Mouse (Mus musculus) intestine, postnatal 0 days (tissue): ENCODE results near the gene Gm5426. TPM values are rescaled to one million over a fixed set of nuclear protein-coding genes. Genes with fewer than 3 reads are reported as not detected.

Source experiments
- ATAC-seq: fragments of 200-750 bp; cut with Nextera tagmentation; 2 replicates; pipeline ENCODE4 v1.8.0; 2017; ENCODE audit warnings: mild to moderate bottlenecking, moderate TSS enrichment, moderate library complexity
- H3K27ac ChIP-seq: fragments of 300-500 bp; sonication (generic); 2 replicates; pipeline ENCODE4 v1.5.1; 2014; ENCODE audit warnings: mild to moderate bottlenecking, low read depth, low read length, moderate library complexity
- H3K27me3 ChIP-seq: fragments of 300-500 bp; sonication (generic); replicated peaks from 2 replicates; pipeline ENCODE4 v1.6.1; 2014; ENCODE audit warnings: low read length, mixed read lengths; ENCODE audit not compliant: control insufficient read depth, insufficient read depth
- H3K36me3 ChIP-seq: fragments of 300-500 bp; sonication (generic); 2 replicates; pipeline ENCODE4 v1.6.1; 2014; ENCODE audit warnings: mild to moderate bottlenecking, moderate library complexity; ENCODE audit not compliant: control insufficient read depth, insufficient read depth
- H3K4me1 ChIP-seq: fragments of 300-500 bp; sonication (generic); replicated peaks from 2 replicates; pipeline ENCODE4 v1.6.1; 2014; ENCODE audit warnings: antibody characterized with exemption, low read length, mixed read lengths; ENCODE audit not compliant: control insufficient read depth, insufficient read depth
- H3K4me2 ChIP-seq: fragments of 300-500 bp; sonication (generic); replicated peaks from 2 replicates; pipeline ENCODE4 v1.6.1; 2014; ENCODE audit warnings: low read depth, mild to moderate bottlenecking, moderate library complexity
- H3K4me3 ChIP-seq: fragments of 300-500 bp; sonication (generic); 2 replicates; pipeline ENCODE4 v1.5.1; 2014; ENCODE audit warnings: low read depth, low read length
- H3K9ac ChIP-seq: fragments of 300-500 bp; sonication (generic); 2 replicates; pipeline ENCODE4 v1.6.1; 2014; ENCODE audit warnings: mild to moderate bottlenecking, low read depth, low read length
- H3K9me3 ChIP-seq: fragments of 300-500 bp; sonication (generic); 2 replicates; pipeline ENCODE4 v1.6.1; 2016; ENCODE audit warnings: mixed run types; ENCODE audit not compliant: control insufficient read depth
- CTCF ChIP-seq: sonication (generic); IDR thresholded peaks from 2 replicates; pipeline ENCODE4 v1.5.1; 2016; ENCODE audit warnings: low read depth, mild to moderate bottlenecking, control low read depth, antibody characterized with exemption, moderate library complexity
- WGBS: fragments of 180-500 bp; shearing (Covaris S2); extraction: QIAGEN DNeasy Blood & Tissue Kit; methylation state at CpG from one replicate; pipeline ENCODE4 v1.1.7; 2014; 5-methylcytosine and 5-hydroxymethylcytosine counted together
- polyA plus RNA-seq: library from polyadenylated mRNA; unstranded; fragments of >200 nt; fragmentation: Nextera tagmentation; extraction: Ambion mirVana; gene quantifications from 2 replicates; pipeline ENCODE4 v1.2.1, GENCODE M21; 2015

The Gm5426 gene
- polyA plus RNA-seq, 1 experiment from 2014 or later: not detected

DNA sequence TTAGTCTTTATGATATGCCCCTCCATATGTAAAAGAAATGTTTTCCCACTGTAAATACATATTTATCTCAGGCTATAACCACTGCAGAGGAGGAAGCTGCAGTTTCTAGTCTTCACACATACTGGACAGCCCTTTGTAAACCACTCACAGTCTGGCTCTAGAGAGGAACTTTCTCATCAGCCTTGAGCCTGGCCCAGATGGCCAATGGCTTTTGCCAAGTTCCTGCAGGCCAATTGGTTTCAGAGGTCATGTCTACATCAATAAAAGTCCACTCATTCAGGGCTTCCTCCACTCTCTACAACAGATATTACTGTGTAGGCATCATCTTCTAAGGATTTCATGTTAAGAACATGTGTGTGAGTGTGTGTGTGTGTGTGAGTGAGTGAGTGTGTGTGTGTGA is 35.1 kb downstream of the Gm5426 start:
- no peak overlapping the region for H3K4me3 ChIP-seq
- TF ChIP-seq CTCF: no peak
- H3K4me2 ChIP-seq: no peak overlapping the region
- H3K36me3 ChIP-seq: no peaks in the 10 kb centered on the region
- no peaks in the 10 kb centered on the region for H3K27me3 ChIP-seq
- no peak overlapping the region for H3K27ac ChIP-seq
- H3K9ac ChIP-seq: no peak overlapping the region
- ATAC-seq: no peak
- H3K4me1 ChIP-seq: no peaks in the 10 kb centered on the region
- no peaks in the 10 kb centered on the region for H3K9me3 ChIP-seq

DNA sequence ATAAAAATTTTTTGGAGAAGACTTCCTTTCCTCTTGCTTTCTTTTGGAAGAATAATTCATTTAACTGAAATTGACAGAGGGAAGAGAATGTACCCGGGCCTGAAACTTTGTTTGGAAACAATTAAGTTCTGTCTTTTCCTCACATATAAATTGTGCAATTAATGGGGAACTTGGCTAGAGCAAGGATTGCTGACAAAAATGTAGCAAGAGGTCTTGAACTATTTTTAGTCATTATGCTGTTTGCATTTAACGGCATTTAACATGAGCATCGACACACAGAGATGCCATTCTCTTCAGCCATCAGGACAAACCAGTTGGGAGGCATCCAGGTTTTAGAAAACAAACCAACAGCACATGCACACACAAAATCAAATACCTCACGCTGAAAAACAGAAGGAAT is 36.6 kb downstream of the Gm5426 start:
- Histone ChIP-seq H3K9me3 (no peaks in the 10 kb centered on the region), H3K4me1 (no peaks in the 10 kb centered on the region), H3K27ac (no peak overlapping the region), H3K27me3 (no peaks in the 10 kb centered on the region), H3K9ac (no peak overlapping the region), H3K4me2 (no peak overlapping the region), H3K4me3 (no peak overlapping the region), H3K36me3 (no peaks in the 10 kb centered on the region)
- ATAC-seq: no peak
- no peak for TF ChIP-seq CTCF
- 60% methylated on average over 4 of the region's 4 CpGs for WGBS

DNA sequence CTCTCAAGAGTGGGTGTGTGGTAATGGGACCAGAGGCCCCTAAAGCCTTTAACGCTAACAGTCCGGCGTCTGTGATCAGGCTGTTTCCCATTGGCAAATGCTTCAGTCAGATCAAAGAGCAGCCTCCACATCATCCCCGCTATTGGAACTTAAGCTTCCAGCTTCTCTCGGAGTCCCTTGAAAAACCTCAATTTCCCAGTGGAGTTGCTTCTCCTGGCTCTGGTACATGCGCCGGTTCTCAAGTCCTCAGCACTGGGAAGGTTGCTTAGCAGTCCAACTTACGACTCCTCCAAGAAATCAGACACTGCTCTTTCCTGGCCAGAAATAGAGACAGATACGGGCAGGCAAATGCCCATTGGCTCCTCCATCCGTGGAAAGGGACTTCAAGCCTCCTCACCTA is 37.4 kb downstream of the Gm5426 start:
- no peak for ATAC-seq
- TF ChIP-seq CTCF: no peak
- 80% methylated on average over 10 of the region's 10 CpGs for WGBS
- Histone ChIP-seq H3K27ac (no peak overlapping the region), H3K36me3 (no peaks in the 10 kb centered on the region), H3K4me3 (no peak overlapping the region), H3K4me2 (no peak overlapping the region), H3K4me1 (no peaks in the 10 kb centered on the region), H3K9ac (no peak overlapping the region), H3K27me3 (no peaks in the 10 kb centered on the region), H3K9me3 (no peaks in the 10 kb centered on the region)

DNA sequence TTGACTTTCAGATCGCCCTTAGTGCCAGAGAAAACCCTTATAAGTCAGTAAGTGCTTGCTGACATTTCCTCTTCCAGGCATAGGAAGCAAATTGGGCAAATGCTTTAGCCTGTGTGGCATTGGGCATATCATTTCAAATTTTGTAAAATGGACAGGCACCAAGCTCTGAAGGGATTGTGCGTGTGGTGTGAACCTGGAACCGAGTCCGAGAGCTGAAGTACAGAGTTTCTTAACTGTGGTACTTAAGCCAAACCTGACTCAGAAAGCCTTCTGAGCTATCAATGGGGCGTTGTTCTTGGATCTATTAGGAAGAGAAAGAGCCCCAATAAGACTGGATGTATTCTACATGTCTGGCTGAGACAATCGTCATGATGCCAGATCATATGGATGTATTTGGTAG is 40.5 kb downstream of the Gm5426 start:
- Histone ChIP-seq H3K9me3 (no peaks in the 10 kb centered on the region), H3K4me1 (0 out of 2 replicates have a peak, but pooled peaks cover 3% of the 10 kb centered on the region), H3K27ac (no peak overlapping the region), H3K27me3 (no peaks in the 10 kb centered on the region), H3K4me2 (no peak overlapping the region), H3K9ac (no peak overlapping the region), H3K4me3 (no peak overlapping the region), H3K36me3 (no peaks in the 10 kb centered on the region)
- 94% methylated on average over 6 of the region's 6 CpGs for WGBS
- TF ChIP-seq CTCF: no peak
- ATAC-seq: no peak

DNA sequence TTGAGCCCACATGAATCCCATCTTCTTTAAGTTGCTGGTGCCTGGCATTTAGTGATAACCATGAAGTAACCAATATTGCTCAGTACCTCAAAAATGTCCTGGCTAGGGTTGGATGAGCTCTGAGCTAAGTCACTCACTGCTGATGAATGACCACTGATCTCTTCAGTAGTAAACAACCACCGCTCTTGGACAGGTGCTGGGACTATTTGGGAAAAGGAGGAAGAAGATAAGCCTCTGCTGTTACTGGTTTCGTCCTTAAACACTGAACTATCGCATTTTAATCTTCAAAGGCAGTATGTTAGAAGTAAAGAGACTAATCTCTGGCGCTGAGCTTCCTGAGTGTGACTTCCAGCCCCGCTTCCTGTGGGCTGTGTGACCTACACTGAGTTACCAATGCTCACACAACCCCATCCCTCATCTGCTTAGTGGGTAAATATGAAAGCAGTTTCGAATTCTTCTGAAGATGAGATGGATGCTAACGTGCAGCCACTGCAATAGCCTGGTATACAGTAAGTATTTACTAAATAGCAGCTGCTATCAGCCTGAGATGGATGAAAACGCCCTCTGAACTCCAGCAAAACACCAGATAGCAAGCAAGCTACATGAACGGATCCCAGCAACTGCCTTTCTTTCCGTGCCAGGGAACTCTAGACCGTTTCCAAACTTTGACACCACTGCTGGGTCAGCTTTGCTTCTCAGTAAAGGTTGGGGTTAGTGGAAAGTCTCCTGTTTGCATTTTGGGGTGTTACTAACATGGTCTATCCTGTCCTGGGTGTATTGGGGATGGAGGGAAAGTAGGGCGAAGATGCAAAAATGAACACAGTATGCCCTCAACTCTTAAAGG is 44.4 kb downstream of the Gm5426 start:
- no peaks in the 10 kb centered on the region for H3K27me3 ChIP-seq
- 73% methylated on average over 12 of the region's 12 CpGs for WGBS
- peak overlapping the region; percentile 47; the same call in 1 of the 2 replicates for H3K27ac ChIP-seq
- no peak overlapping the region for H3K9ac ChIP-seq
- no peak overlapping the region for H3K4me3 ChIP-seq
- no peak overlapping the region for H3K4me2 ChIP-seq
- H3K36me3 ChIP-seq: no peaks in the 10 kb centered on the region
- ATAC-seq: no peak
- H3K9me3 ChIP-seq: no peaks in the 10 kb centered on the region
- TF ChIP-seq CTCF: no peak
- 0 out of 2 replicates have a peak, but pooled peaks cover 3% of the 10 kb centered on the region for H3K4me1 ChIP-seq

DNA sequence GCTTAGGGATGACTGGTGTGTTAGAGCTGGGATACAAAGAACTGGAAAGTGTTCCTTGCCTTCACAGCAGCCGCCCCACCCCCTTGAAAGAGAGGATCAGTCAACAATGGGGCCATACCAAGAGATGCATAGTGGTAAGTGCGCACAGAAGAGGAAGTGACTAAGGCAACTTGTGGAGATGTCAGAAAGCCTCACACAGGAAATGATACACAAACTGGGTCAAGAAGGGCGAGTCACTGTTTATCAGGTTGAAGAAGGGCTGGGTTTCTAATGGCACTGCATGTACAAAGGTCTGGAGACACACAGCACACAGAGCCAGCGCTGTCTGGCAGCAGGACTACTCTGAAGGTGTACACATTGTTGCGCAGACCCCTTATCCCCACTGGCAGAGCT is 45.0 kb downstream of the Gm5426 start:
- TF ChIP-seq CTCF: no peak
- Histone ChIP-seq H3K9ac (no peak overlapping the region), H3K4me1 (0 out of 2 replicates have a peak, but pooled peaks cover 3% of the 10 kb centered on the region), H3K27ac (peak overlapping the region; percentile 50; the same call in 1 of the 2 replicates), H3K4me3 (no peak overlapping the region), H3K4me2 (no peak overlapping the region), H3K36me3 (no peaks in the 10 kb centered on the region), H3K27me3 (no peaks in the 10 kb centered on the region), H3K9me3 (no peaks in the 10 kb centered on the region)
- peak; percentile 74 for ATAC-seq
- WGBS: 56% methylated on average over 5 of the region's 5 CpGs
